Mouse (Mus musculus) ES-E14 (cell line): ENCODE data around the gene Cep95. TPM values are rescaled to one million over a fixed set of nuclear protein-coding genes. Genes with fewer than 3 reads are reported as not detected.

ENCODE experiments used
- DNase-seq: peaks from one replicate; pipeline ENCODE4 v3.0.0-alpha.2; 2013; ENCODE audit warnings: low read depth, low spot score
- H3K27ac ChIP-seq: 2 replicates; pipeline ENCODE4 v1.5.1; 2012; ENCODE audit warnings: low read depth, mild to moderate bottlenecking, low read length, moderate library complexity, mixed read lengths; ENCODE audit not compliant: poor library complexity, insufficient read depth, severe bottlenecking
- H3K36me3 ChIP-seq: 2 replicates; pipeline ENCODE4 v1.6.1; 2012; ENCODE audit warnings: mild to moderate bottlenecking, low read length, moderate library complexity, mixed read lengths; ENCODE audit not compliant: control insufficient read depth, poor library complexity, insufficient read depth, severe bottlenecking
- H3K4me1 ChIP-seq, 2 experiments: fragments of 150-350 bp in 1 of 2; sonication (generic) in 1 of 2; 2 replicates each; pipeline ENCODE4 v1.6.1; 2012; ENCODE audit warnings: low read length in 2 of 2, mild to moderate bottlenecking in 1 of 2, mixed read lengths in 1 of 2; ENCODE audit not compliant: control insufficient read depth in 2 of 2, insufficient read depth in 2 of 2, poor library complexity in 1 of 2
- H3K4me3 ChIP-seq, 2 experiments: fragments of 150-350 bp in 1 of 2; sonication (generic) in 1 of 2; 2 replicates each; pipeline ENCODE4 v1.5.1; 2012; ENCODE audit warnings: low read length in 2 of 2, low read depth in 1 of 2, mild to moderate bottlenecking in 1 of 2, mixed read lengths in 1 of 2; ENCODE audit not compliant: insufficient read depth in 1 of 2, poor library complexity in 1 of 2, severe bottlenecking in 1 of 2
- H3K9ac ChIP-seq: 2 replicates; pipeline ENCODE4 v1.6.1; 2012; ENCODE audit warnings: low read depth, mild to moderate bottlenecking, low read length, mixed read lengths; ENCODE audit not compliant: poor library complexity, insufficient read depth, severe bottlenecking
- H3K9me3 ChIP-seq: fragments of 150-350 bp; sonication (generic); 2 replicates; pipeline ENCODE4 v1.6.1; 2012; ENCODE audit warnings: low read depth, mild to moderate bottlenecking, low read length; ENCODE audit not compliant: control insufficient read depth, insufficient read depth
- CHD2 ChIP-seq: IDR thresholded peaks from 2 replicates; pipeline ENCODE4 v1.6.1; 2014; ENCODE audit warnings: mild to moderate bottlenecking, low read depth, low read length, inconsistent platforms
- HCFC1 ChIP-seq: IDR thresholded peaks from 2 replicates; pipeline ENCODE4 v1.6.1; 2012; ENCODE audit warnings: low read length, inconsistent platforms, borderline replicate concordance; ENCODE audit not compliant: insufficient read depth
- MAFK ChIP-seq: IDR thresholded peaks from 2 replicates; pipeline ENCODE4 v1.6.1; 2014; ENCODE audit warnings: mild to moderate bottlenecking, low read depth, low read length, inconsistent platforms; ENCODE audit not compliant: insufficient read depth
- ZC3H11A ChIP-seq: IDR thresholded peaks from 2 replicates; pipeline ENCODE4 v1.6.1; 2012; ENCODE audit warnings: low read depth, mild to moderate bottlenecking, inconsistent platforms, low read length, borderline replicate concordance
- ZNF384 ChIP-seq: IDR thresholded peaks from 2 replicates; pipeline ENCODE4 v1.6.1; 2012; ENCODE audit warnings: low read depth, low read length, inconsistent platforms
- in situ Hi-C, 2 experiments: fragments of 600-800 bp; cut with MboI; formaldehyde crosslinking; loops; one replicate each; pipeline ENCODE4 v1.15.1; 2025; ENCODE audit warnings: low sequenced_read_pairs in 2 of 2, inconsistent platforms in 1 of 2; ENCODE audit not compliant: unreplicated experiment in 2 of 2
- total RNA-seq: library from RNA; depleted of rRNA; stranded (reverse); fragments of 300-350 nt; gene quantifications from 2 replicates; pipeline ENCODE4 v1.2.3, GENCODE M21; 2012

The Cep95 gene
- total RNA-seq, 1 experiment: 15.4 TPM

GRCm38 (mm10) chr11:106751039-106752018 lies 37.7 kb upstream of the Cep95 start, which contains the start of gene Milr1:
Gene Milr1 (plus strand): TSS chr11:106751226.
- Histone ChIP-seq H3K4me1 (no peaks in the 10 kb centered on the region), H3K9me3 (no peaks in the 10 kb centered on the region; the same call in 1 of the 2 replicates), H3K4me3 (no peak within 1 kb of the TSS), H3K9ac (no peak within 1 kb of the TSS), H3K27ac (no peak within 1 kb of the TSS), H3K36me3 (no peaks in the 10 kb centered on the region)
- in situ Hi-C loops: loop anchor here in 1 of 2 experiments (10.0 kb wide), 1 partner anchor 237 kb away; no protein-coding TSS in a partner anchor
- TF ChIP-seq MAFK (no peak), ZC3H11A (no peak), HCFC1 (no peak), CHD2 (no peak), ZNF384 (no peak)
- no peak for DNase-seq

- no peak overlapping the region for H3K27ac ChIP-seq
- H3K9ac ChIP-seq: no peak overlapping the region
- TF ChIP-seq HCFC1: no peak
- no peak for TF ChIP-seq MAFK
- no peak for TF ChIP-seq CHD2
- no peak for TF ChIP-seq ZNF384
- TF ChIP-seq ZC3H11A: no peak
- no peaks in the 10 kb centered on the region for H3K36me3 ChIP-seq
- no peak for DNase-seq
- in situ Hi-C loops: loop anchor here in 1 of 2 experiments (10.0 kb wide), 1 partner anchor 237 kb away; no protein-coding TSS in a partner anchor
- H3K4me1 ChIP-seq: no peaks in the 10 kb centered on the region
- no peak overlapping the region for H3K4me3 ChIP-seq
- no peaks in the 10 kb centered on the region; the same call in 1 of the 2 replicates for H3K9me3 ChIP-seq
Measured at GRCm38 (mm10) chr11:106752103-106752502, 36.9 kb upstream of the Cep95 start.

GRCm38 (mm10) chr11:106753314-106753713 lies 35.7 kb upstream of the Cep95 start:
- in situ Hi-C loops: loop anchor here in 1 of 2 experiments (10.0 kb wide), 1 partner anchor 239 kb away; no protein-coding TSS in a partner anchor
- Histone ChIP-seq H3K9me3 (no peaks in the 10 kb centered on the region), H3K4me1 (peaks cover 0 to 6% of the 10 kb centered on the region in 2 experiments; a peak in 1 of 4 replicates), H3K36me3 (no peaks in the 10 kb centered on the region), H3K4me3 (no peak overlapping the region), H3K9ac (no peak overlapping the region), H3K27ac (no peak overlapping the region)
- DNase-seq: no peak
- TF ChIP-seq CHD2 (no peak), ZNF384 (no peak), MAFK (no peak), ZC3H11A (no peak), HCFC1 (no peak)

- TF ChIP-seq CHD2: no peak
- no peak for TF ChIP-seq MAFK
- no peaks in the 10 kb centered on the region for H3K9me3 ChIP-seq
- in situ Hi-C loops: loop anchor here in 1 of 2 experiments (10.0 kb wide), 1 partner anchor 241 kb away; no protein-coding TSS in a partner anchor
- peaks cover 0 to 6% of the 10 kb centered on the region in 2 experiments; a peak in 1 of 4 replicates for H3K4me1 ChIP-seq
- H3K9ac ChIP-seq: no peak overlapping the region
- DNase-seq: no peak
- H3K4me3 ChIP-seq: no peak overlapping the region
- H3K36me3 ChIP-seq: no peaks in the 10 kb centered on the region
- H3K27ac ChIP-seq: no peak overlapping the region
Measured at GRCm38 (mm10) chr11:106755583-106755982, 33.5 kb upstream of the Cep95 start.
